Mouse (Mus musculus) lung, embryonic 15.5 days (tissue): ENCODE measurements at regions not wholly inside any gene's neighbourhood (a gene's known extent, or its start where the extent isn't known, plus 50 kb on each side); places are given as distances from the start of the nearest gene placed in this dataset.
A peak's percentile ranks its signal among the peaks of the same experiment; 100 is the strongest.

ENCODE experiments used
- ATAC-seq: fragments of 200-750 bp; cut with Nextera tagmentation; 2 replicates; pipeline ENCODE4 v1.8.0; 2017; ENCODE audit warnings: moderate number of reproducible peaks, borderline replicate concordance; ENCODE audit not compliant: low FRiP score, low TSS enrichment; ENCODE audit errors: extremely low read depth
- H3K27ac ChIP-seq: fragments of 300-500 bp; sonication (generic); 2 replicates; pipeline ENCODE4 v1.5.1; 2015; ENCODE audit warnings: moderate library complexity, mild to moderate bottlenecking, inconsistent platforms
- H3K27me3 ChIP-seq: fragments of 300-500 bp; sonication (generic); 2 replicates; pipeline ENCODE4 v1.6.1; 2015; ENCODE audit warnings: inconsistent platforms
- H3K36me3 ChIP-seq: fragments of 300-500 bp; sonication (generic); 2 replicates; pipeline ENCODE4 v1.6.1; 2015; ENCODE audit warnings: inconsistent platforms
- H3K4me1 ChIP-seq: fragments of 300-500 bp; sonication (generic); 2 replicates; pipeline ENCODE4 v1.6.1; 2015; ENCODE audit warnings: inconsistent platforms
- H3K4me2 ChIP-seq: fragments of 300-500 bp; sonication (generic); 2 replicates; pipeline ENCODE4 v1.6.1; 2015; ENCODE audit warnings: inconsistent platforms, mild to moderate bottlenecking, moderate library complexity
- H3K4me3 ChIP-seq: fragments of 300-500 bp; sonication (generic); 2 replicates; pipeline ENCODE4 v1.5.1; 2015; ENCODE audit warnings: mild to moderate bottlenecking, inconsistent platforms
- H3K9ac ChIP-seq: fragments of 300-500 bp; sonication (generic); 2 replicates; pipeline ENCODE4 v1.6.1; 2015; ENCODE audit warnings: inconsistent platforms
- H3K9me3 ChIP-seq: fragments of 300-500 bp; sonication (generic); 2 replicates; pipeline ENCODE4 v1.6.1; 2016; ENCODE audit warnings: inconsistent platforms
- WGBS: fragments of 180-500 bp; shearing (Covaris S2); methylation state at CpG from one replicate; pipeline ENCODE4 v1.1.7; 2015; 5-methylcytosine and 5-hydroxymethylcytosine counted together

DNA sequence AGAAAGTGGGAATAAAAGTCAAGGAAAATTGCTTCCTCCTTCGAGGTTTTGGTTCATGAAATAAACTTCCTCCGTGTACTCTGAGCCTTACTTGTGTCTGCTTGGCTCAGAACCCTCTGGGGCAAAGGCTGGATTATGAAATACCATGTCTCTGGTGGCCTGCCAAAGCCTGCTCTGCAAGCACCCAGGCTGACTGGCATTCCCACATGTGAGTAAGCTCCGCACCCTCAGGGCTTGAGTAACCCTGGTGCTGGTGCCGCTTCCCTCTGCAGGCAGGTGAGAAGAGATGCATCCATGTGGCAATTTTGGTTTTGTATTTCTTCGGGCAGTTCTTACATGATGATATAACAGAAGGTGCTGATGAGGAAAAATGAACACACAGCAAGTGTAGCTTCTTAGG, 66.0 kb downstream of the Nr2f2 start:
- no peak overlapping the region for H3K4me2 ChIP-seq
- H3K4me1 ChIP-seq = no peaks in the 10 kb centered on the region
- H3K9ac ChIP-seq = no peak overlapping the region
- no peaks in the 10 kb centered on the region for H3K9me3 ChIP-seq
- H3K36me3 ChIP-seq = no peaks in the 10 kb centered on the region
- no peak overlapping the region for H3K4me3 ChIP-seq
- no peak overlapping the region for H3K27ac ChIP-seq
- H3K27me3 ChIP-seq = no peaks in the 10 kb centered on the region
- 63% methylated on average over 5 of the region's 5 CpGs for WGBS
- no peak for ATAC-seq

DNA sequence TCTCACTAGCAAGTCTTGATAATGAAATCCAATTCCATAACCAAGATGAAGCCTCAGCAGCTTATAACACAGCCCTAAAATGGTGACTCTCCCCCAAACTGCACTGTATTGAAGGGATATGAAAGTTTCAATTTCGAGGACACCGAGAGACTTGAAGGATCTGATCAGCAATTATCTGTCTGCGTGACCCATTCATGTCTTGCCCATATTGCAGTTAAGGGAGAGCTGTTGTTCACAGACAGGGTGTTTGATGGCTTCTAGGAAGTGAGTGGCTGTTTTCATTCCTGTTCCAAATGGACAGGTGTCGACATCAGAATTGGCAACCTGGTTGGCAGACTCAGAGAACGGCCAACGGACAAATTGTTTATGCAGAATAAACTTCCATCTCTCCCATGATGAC, 75.1 kb downstream of the Nr2f2 start:
- peaks cover 8% of the 10 kb centered on the region for H3K4me1 ChIP-seq
- H3K9me3 ChIP-seq = no peaks in the 10 kb centered on the region
- no peaks in the 10 kb centered on the region for H3K36me3 ChIP-seq
- peaks cover 39% of the 10 kb centered on the region for H3K27me3 ChIP-seq
- no peak overlapping the region for H3K4me3 ChIP-seq
- H3K9ac ChIP-seq = no peak overlapping the region
- ATAC-seq = no peak
- 84% methylated on average over 6 of the region's 6 CpGs for WGBS
- H3K4me2 ChIP-seq = no peak overlapping the region
- no peak overlapping the region for H3K27ac ChIP-seq

- Histone ChIP-seq H3K36me3 (no peaks in the 10 kb centered on the region), H3K27ac (no peak overlapping the region), H3K9ac (no peak overlapping the region), H3K9me3 (no peaks in the 10 kb centered on the region), H3K4me2 (no peak overlapping the region), H3K4me3 (no peak overlapping the region), H3K27me3 (peaks cover 44% of the 10 kb centered on the region), H3K4me1 (peaks cover 8% of the 10 kb centered on the region)
- WGBS = 52% methylated on average over 8 of the region's 8 CpGs
- ATAC-seq = no peak
Measured at GRCm38 (mm10) chr7:70290733-70291320, 75.7 kb downstream of the Nr2f2 start.

DNA sequence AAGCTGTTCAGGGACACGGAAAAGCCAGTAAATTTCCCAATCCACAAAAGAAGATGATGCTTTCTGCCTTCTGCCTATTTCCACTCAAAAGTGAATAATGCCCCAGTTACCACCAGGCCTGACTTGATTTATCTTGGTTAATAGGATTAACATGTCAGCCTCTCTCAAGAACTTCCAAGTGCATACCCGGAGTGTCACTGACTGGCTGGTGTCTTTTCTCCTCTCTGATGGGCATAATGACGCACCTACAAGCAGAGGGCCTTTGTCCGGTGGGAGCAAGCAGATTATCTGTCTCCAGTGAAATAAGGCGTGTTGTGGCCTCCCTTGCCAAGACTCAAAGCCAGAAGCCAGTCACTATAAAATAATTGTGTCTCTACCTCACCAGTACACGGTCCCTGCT, 76.3 kb downstream of the Nr2f2 start:
- Histone ChIP-seq H3K27me3 (peaks cover 50% of the 10 kb centered on the region), H3K9ac (no peak overlapping the region), H3K27ac (no peak overlapping the region), H3K9me3 (no peaks in the 10 kb centered on the region), H3K4me2 (no peak overlapping the region), H3K4me1 (peaks cover 8% of the 10 kb centered on the region), H3K36me3 (no peaks in the 10 kb centered on the region), H3K4me3 (no peak overlapping the region)
- no peak for ATAC-seq
- WGBS = 65% methylated on average over 6 of the region's 6 CpGs

DNA sequence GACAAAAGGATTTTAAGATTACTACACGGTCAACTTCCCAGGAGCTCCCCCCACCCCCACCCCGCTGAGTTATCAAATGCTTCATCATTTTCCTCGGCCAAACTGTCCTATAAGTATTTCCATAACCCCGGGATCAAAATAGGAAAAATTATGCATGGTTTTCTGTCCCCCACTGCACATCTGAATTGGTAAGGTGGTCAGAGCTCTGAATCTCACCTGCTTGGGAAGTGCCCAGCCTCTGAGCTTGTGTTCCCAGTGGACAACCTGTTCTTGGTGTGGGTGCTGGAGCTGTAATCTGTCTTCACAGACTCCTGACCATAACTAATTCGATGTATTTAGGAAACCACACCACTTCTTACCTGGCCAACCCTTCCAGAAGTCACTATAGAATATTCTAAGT, 77.9 kb downstream of the Nr2f2 start:
- no peak overlapping the region; the same call in 1 of the 2 replicates for H3K4me2 ChIP-seq
- no peak for ATAC-seq

DNA sequence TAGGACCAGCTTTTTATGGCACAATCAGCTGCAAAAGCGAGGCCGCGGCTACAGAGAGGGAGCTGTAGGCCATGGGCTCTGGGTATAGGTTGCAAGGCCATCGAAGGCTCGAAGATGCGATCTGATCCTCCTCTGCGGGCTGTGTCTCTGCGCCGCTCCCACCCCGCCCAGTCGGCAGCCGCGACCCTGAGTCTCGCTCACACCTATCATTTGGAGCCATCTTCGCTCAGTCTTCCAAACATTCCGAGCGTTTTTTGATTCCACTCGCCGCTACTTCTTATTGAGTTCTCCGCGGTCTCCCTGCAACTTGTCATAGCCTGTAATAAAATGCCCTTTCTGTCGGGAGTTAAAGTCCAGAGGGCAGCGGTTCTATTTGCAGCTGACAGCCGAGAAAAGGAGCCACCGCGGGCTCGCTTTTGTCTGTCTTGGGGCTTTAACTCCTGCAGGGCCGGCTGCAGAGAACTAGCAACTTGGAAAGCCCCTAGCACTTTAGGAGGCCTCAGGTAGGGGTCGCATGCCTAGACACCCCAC, 78.6 kb downstream of the Nr2f2 start:
- H3K27ac ChIP-seq = no peak overlapping the region
- no peak for ATAC-seq
- peak overlapping the region; percentile 50 for H3K4me2 ChIP-seq
- WGBS = 1% methylated on average over 29 of the region's 29 CpGs
- peak overlapping the region; percentile 25 for H3K4me3 ChIP-seq
- H3K36me3 ChIP-seq = no peaks in the 10 kb centered on the region
- H3K9ac ChIP-seq = no peak overlapping the region
- H3K9me3 ChIP-seq = no peaks in the 10 kb centered on the region
- H3K4me1 ChIP-seq = peaks cover 8% of the 10 kb centered on the region
- H3K27me3 ChIP-seq = peaks cover 72% of the 10 kb centered on the region

More for the DNA sequence above, 77.9 kb downstream of the Nr2f2 start:
- Histone ChIP-seq H3K4me1 (peaks cover 8% of the 10 kb centered on the region), H3K9me3 (no peaks in the 10 kb centered on the region), H3K9ac (no peak overlapping the region), H3K27me3 (peaks cover 65% of the 10 kb centered on the region), H3K27ac (no peak overlapping the region), H3K36me3 (no peaks in the 10 kb centered on the region), H3K4me3 (no peak overlapping the region)
- 20% methylated on average over 5 of the region's 5 CpGs for WGBS

- H3K27me3 ChIP-seq = peaks cover 82% of the 10 kb centered on the region
- peaks cover 8% of the 10 kb centered on the region for H3K4me1 ChIP-seq
- no peaks in the 10 kb centered on the region for H3K36me3 ChIP-seq
- no peak overlapping the region for H3K4me2 ChIP-seq
- no peak overlapping the region for H3K4me3 ChIP-seq
- ATAC-seq = no peak
- 32% methylated on average over 14 of the region's 14 CpGs for WGBS
- no peak overlapping the region for H3K27ac ChIP-seq
- no peaks in the 10 kb centered on the region for H3K9me3 ChIP-seq
- no peak overlapping the region for H3K9ac ChIP-seq
Measured at GRCm38 (mm10) chr7:70286836-70287355, 79.6 kb downstream of the Nr2f2 start.

DNA sequence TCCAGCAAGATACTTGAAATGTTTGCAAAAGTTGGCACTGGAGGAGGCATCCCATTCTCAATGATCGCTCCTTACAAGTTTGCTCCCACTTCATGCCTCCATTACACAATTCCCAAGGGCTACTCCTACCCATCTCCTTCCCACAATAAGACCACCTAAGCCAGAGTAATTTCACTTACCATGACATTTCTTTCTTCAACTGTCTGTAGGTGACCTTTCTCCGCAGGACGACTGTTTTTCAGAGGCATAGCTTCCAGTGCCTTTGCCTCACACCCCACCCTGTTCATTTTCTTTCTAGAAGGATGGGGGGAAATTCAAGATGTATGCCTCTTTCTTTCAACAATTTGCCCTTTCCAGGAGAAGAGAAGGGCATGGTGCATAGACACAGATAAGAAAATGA, 81.2 kb downstream of the Nr2f2 start:
- Histone ChIP-seq H3K4me2 (no peak overlapping the region), H3K9ac (no peak overlapping the region), H3K9me3 (no peaks in the 10 kb centered on the region), H3K36me3 (no peaks in the 10 kb centered on the region), H3K27ac (no peak overlapping the region), H3K27me3 (peaks cover 95% of the 10 kb centered on the region), H3K4me3 (no peak overlapping the region), H3K4me1 (peaks cover 21% of the 10 kb centered on the region)
- ATAC-seq = no peak
- WGBS = 65% methylated on average over 3 of the region's 3 CpGs

DNA sequence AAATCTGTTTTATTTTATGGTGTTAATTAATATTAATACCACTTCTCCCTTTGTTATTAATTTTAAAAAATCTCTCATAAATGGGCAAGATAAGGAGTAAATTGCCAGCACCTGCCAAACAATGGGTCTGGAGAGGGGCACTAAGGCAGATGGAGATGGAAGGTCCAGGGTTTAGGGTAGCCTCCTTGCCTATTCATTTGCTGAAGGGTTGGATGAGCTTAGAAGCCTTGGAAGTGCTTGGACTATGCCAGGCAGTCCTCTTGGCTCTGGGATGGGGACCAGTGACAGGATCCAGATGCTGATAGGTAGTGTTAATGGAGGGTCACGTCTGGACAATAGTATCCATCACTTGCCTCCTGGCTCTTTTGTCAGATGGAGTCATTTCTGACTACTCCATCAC, 82.7 kb downstream of the Nr2f2 start:
- 26% methylated on average over 1 of the region's 1 CpGs for WGBS
- Histone ChIP-seq H3K27ac (no peak overlapping the region), H3K4me1 (peaks cover 27% of the 10 kb centered on the region)

DNA sequence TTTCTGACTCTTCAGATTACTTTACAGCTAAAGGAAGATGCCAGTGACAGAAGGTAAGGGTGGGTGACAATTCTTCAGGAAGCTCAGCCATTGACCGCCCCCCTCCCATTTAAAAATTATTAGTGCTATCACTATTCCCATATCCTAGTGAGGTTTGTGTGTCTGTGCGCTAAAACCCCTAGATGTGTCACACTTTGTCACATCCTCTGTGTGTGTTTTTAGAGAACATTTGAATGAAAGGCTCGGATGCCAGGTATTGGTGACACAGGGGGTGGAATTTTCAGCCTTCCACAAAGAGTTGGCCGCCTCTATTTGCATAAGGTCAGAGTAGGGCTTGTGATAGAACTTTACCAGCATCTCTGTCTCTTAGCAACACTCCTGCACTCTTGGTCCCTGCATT, 83.4 kb downstream of the Nr2f2 start:
- Histone ChIP-seq H3K27ac (no peak overlapping the region), H3K4me3 (no peak overlapping the region), H3K9ac (no peak overlapping the region), H3K36me3 (no peaks in the 10 kb centered on the region), H3K4me2 (no peak overlapping the region), H3K27me3 (peaks cover 87% of the 10 kb centered on the region), H3K9me3 (no peaks in the 10 kb centered on the region), H3K4me1 (peaks cover 24% of the 10 kb centered on the region)
- WGBS = 44% methylated on average over 4 of the region's 4 CpGs
- ATAC-seq = no peak

More for the DNA sequence above, 82.7 kb downstream of the Nr2f2 start:
- Histone ChIP-seq H3K4me3 (no peak overlapping the region), H3K9me3 (no peaks in the 10 kb centered on the region), H3K27me3 (peaks cover 93% of the 10 kb centered on the region), H3K4me2 (no peak overlapping the region), H3K36me3 (no peaks in the 10 kb centered on the region), H3K9ac (no peak overlapping the region)
- no peak for ATAC-seq

- Histone ChIP-seq H3K4me2 (no peak overlapping the region), H3K27me3 (peaks cover 86% of the 10 kb centered on the region), H3K36me3 (no peaks in the 10 kb centered on the region), H3K27ac (no peak overlapping the region), H3K9me3 (no peaks in the 10 kb centered on the region), H3K9ac (no peak overlapping the region), H3K4me3 (no peak overlapping the region), H3K4me1 (peaks cover 19% of the 10 kb centered on the region)
- WGBS = 32% methylated on average over 11 of the region's 11 CpGs
- ATAC-seq = no peak
Measured at GRCm38 (mm10) chr7:70281891-70282515, 84.5 kb downstream of the Nr2f2 start.

GRCm38 (mm10) chr7:70281381-70281750, 85.2 kb downstream of the Nr2f2 start:
- Histone ChIP-seq H3K4me2 (peak overlapping the region; percentile 72), H3K27ac (no peak overlapping the region), H3K4me3 (peak overlapping the region; percentile 35), H3K9ac (no peak overlapping the region; the same call in 1 of the 2 replicates), H3K4me1 (peaks cover 19% of the 10 kb centered on the region), H3K9me3 (no peaks in the 10 kb centered on the region), H3K27me3 (peaks cover 80% of the 10 kb centered on the region), H3K36me3 (no peaks in the 10 kb centered on the region)
- 13% methylated on average over 22 of the region's 22 CpGs for WGBS
- no peak for ATAC-seq
